Mouse (Mus musculus) hindbrain, embryonic 12.5 days (tissue): ENCODE data around the gene Gucd1. TPM values are rescaled to one million over a fixed set of nuclear protein-coding genes. Genes with fewer than 3 reads are reported as not detected.
"Not testable (repeated sequence)": the region's sequence is repeated elsewhere in the genome, so short reads cannot be mapped to it uniquely, and the experiment has no call there.

Experiments used
- ATAC-seq: fragments of 200-750 bp; cut with Nextera tagmentation; 2 replicates; pipeline ENCODE4 v1.8.0; 2017; ENCODE audit warnings: moderate TSS enrichment; ENCODE audit not compliant: low FRiP score
- H3K27ac ChIP-seq: fragments of 300-500 bp; sonication (generic); 2 replicates; pipeline ENCODE4 v1.5.1; 2016; ENCODE audit warnings: mild to moderate bottlenecking
- H3K27me3 ChIP-seq: fragments of 300-500 bp; sonication (generic); 2 replicates; pipeline ENCODE4 v1.6.1; 2016; ENCODE audit warnings: mild to moderate bottlenecking
- H3K36me3 ChIP-seq: fragments of 300-500 bp; sonication (generic); 2 replicates; pipeline ENCODE4 v1.6.1; 2016; ENCODE audit warnings: mild to moderate bottlenecking
- H3K4me1 ChIP-seq: fragments of 300-500 bp; sonication (generic); 2 replicates; pipeline ENCODE4 v1.6.1; 2016
- H3K4me2 ChIP-seq: fragments of 300-500 bp; sonication (generic); replicated peaks from 2 replicates; pipeline ENCODE4 v1.6.1; 2016; ENCODE audit warnings: mild to moderate bottlenecking
- H3K4me3 ChIP-seq: fragments of 300-500 bp; sonication (generic); 2 replicates; pipeline ENCODE4 v1.5.1; 2016; ENCODE audit warnings: mild to moderate bottlenecking
- H3K9ac ChIP-seq: fragments of 300-500 bp; sonication (generic); 2 replicates; pipeline ENCODE4 v1.6.1; 2016; ENCODE audit warnings: mild to moderate bottlenecking, moderate library complexity
- H3K9me3 ChIP-seq: fragments of 300-500 bp; sonication (generic); replicated peaks from 2 replicates; pipeline ENCODE4 v1.6.1; 2016; ENCODE audit warnings: mild to moderate bottlenecking
- WGBS: fragments of 180-500 bp; shearing (Covaris S2); methylation state at CpG from one replicate; pipeline ENCODE4 v1.1.7; 2016; 5-methylcytosine and 5-hydroxymethylcytosine counted together
- polyA plus RNA-seq: library from polyadenylated mRNA; unstranded; fragments of >200 nt; fragmentation: Nextera tagmentation; extraction: Ambion mirVana; gene quantifications from 2 replicates; pipeline ENCODE4 v1.2.1, GENCODE M21; 2016

Gucd1 gene
- polyA plus RNA-seq, 1 experiment from 2014 or later = 24.9 TPM

GRCm38 (mm10) chr10:75531532-75532090, 13.8 kb upstream of the Gucd1 start:
- Histone ChIP-seq H3K36me3 (peaks cover 60% of the 10 kb centered on the region), H3K4me2 (no peak overlapping the region), H3K27me3 (no peaks in the 10 kb centered on the region), H3K27ac (no peak overlapping the region), H3K4me1 (no peaks in the 10 kb centered on the region), H3K4me3 (no peak overlapping the region), H3K9ac (no peak overlapping the region), H3K9me3 (no peaks in the 10 kb centered on the region)
- WGBS = 94% methylated on average over 9 of the region's 9 CpGs
- no peak for ATAC-seq

DNA sequence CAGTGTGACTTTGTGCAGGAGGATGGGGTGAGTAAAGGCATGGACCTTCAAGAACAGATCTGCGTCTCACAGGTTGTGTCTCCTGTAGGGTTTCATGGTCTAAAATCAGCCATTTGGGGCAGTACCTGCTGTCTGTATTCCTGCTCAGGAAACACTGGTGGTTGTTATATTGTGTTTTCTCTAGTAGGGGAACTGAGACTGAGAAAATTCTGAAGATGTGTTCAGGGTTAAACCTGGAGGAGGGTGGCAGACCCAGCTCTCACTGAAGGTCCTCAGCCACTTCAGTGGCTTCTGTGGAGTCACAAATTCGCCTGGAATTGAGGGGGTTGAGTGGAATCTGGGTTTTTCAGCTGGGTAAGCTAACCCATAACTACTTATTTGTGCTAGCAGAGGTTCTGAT, 12.6 kb upstream of the Gucd1 start:
- H3K4me1 ChIP-seq = no peaks in the 10 kb centered on the region
- no peaks in the 10 kb centered on the region for H3K9me3 ChIP-seq
- peaks cover 55% of the 10 kb centered on the region for H3K36me3 ChIP-seq
- H3K9ac ChIP-seq = 0 out of 2 replicates have a peak overlapping the region, but pooled peaks have one; percentile 13
- no peak overlapping the region for H3K4me3 ChIP-seq
- ATAC-seq = no peak
- no peak overlapping the region for H3K4me2 ChIP-seq
- no peaks in the 10 kb centered on the region for H3K27me3 ChIP-seq
- no peak overlapping the region for H3K27ac ChIP-seq
- WGBS = 90% methylated on average over 2 of the region's 2 CpGs

- not testable (repeated sequence) for ATAC-seq, H3K9ac ChIP-seq, H3K4me3 ChIP-seq, H3K27me3 ChIP-seq, H3K27ac ChIP-seq, H3K4me2 ChIP-seq, H3K4me1 ChIP-seq, H3K9me3 ChIP-seq
- peaks cover 59% of the 10 kb centered on the region for H3K36me3 ChIP-seq
- 88% methylated on average over 9 of the region's 9 CpGs for WGBS
Observed at GRCm38 (mm10) chr10:75525450-75525849, 7.7 kb upstream of the Gucd1 start.

DNA sequence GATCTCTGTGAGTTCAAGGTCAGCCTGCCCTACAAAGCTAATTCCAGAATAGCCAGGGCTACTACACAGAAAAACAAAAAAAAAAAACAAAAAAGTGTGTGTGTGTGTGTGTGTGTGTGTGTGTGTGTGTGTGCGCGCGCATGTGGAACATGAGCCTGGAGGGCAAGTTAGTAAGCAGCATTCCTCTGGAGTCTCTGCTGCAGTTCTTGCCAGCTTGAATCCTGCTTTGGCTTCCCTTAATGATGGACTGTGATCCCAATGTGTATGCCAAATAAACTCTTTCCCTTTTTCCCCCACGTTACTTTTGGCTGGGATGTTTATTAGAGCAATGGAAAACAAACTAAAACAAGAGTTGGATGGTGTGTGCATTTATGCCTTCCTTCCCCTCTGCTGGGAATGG, 3.9 kb upstream of the Gucd1 start:
- H3K9me3 ChIP-seq = no peaks in the 10 kb centered on the region
- no peak overlapping the region for H3K9ac ChIP-seq
- H3K27ac ChIP-seq = no peak overlapping the region
- no peak for ATAC-seq
- H3K36me3 ChIP-seq = peaks cover 53% of the 10 kb centered on the region
- no peak overlapping the region for H3K4me3 ChIP-seq
- H3K4me1 ChIP-seq = peaks cover 14% of the 10 kb centered on the region
- 92% methylated on average over 4 of the region's 4 CpGs for WGBS
- no peak overlapping the region for H3K4me2 ChIP-seq
- H3K27me3 ChIP-seq = no peaks in the 10 kb centered on the region

DNA sequence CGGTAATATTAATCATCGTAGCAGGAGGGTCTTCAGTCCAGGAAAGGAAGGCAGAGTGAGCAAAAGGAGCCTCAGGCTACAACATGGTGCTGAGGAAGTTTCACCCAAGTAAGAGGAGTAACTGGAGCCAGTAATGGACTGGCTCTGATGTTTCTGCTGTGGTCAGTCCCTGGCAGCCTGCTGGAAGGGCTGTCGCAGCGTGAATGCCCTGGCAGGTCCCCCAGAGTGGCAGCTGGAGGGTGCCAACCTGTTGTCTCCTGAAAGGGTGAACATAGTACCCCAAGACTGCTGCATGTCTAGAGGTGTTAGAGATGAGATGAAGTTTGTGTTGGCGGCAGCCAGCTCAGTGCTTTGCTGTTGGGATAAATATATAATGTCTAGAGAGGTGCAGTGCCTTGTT, 2.8 kb upstream of the Gucd1 start:
- no peak for ATAC-seq
- Histone ChIP-seq H3K9me3 (no peaks in the 10 kb centered on the region), H3K27me3 (no peaks in the 10 kb centered on the region), H3K4me1 (peaks cover 24% of the 10 kb centered on the region), H3K9ac (no peak overlapping the region), H3K27ac (no peak overlapping the region), H3K4me2 (no peak overlapping the region), H3K4me3 (no peak overlapping the region), H3K36me3 (peaks cover 47% of the 10 kb centered on the region)
- WGBS = 96% methylated on average over 5 of the region's 5 CpGs

DNA sequence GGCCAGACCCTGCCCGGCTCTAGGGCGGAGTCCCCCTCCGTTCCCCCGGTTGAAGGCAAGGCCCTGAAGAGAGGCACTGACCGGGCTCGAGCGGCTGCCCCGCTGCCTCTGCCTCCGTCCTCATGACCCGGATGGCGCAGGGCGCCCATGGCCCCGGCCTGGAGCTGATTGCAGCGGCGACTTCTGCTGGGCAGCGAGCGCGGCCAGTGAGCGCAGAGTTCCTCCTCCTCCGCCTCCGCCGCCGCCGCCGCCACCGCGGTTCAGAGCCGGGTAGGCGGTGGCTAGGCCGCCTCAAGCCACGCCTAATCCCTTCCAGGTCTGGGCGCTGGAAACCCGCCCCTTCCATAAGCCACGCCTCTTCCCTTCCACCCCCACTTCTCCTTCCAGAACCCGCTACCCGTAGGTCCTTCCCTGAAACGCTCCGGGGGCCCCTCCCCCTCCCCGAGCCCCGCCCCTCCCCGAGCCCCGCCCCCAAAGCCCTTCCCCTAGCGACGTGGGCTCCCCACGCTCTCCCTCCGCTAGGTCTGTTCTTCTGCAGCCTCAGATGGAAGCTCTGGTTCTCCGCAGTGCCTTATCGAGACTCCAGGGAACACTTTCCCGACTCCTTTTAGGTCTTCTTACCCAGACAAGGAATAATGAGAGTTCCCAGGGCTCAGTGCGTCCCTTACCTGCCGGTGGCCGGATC, 557 bp downstream of the Gucd1 start, which contains the start of gene Snrpd3:
Gene Snrpd3, plus strand, starts transcription at position 479 of the 685 bp plus-strand sequence.
- peak; percentile 98 for ATAC-seq
- WGBS = under 1% methylated on average over 33 of the region's 52 CpGs
- peak within 1 kb of the TSS; percentile 91 for H3K9ac ChIP-seq
- H3K4me2 ChIP-seq = peak within 1 kb of the TSS; percentile 94
- peaks cover 27% of the 10 kb centered on the region for H3K4me1 ChIP-seq
- H3K4me3 ChIP-seq = peak within 1 kb of the TSS; percentile 87
- no peaks in the 10 kb centered on the region for H3K9me3 ChIP-seq
- H3K36me3 ChIP-seq = peaks cover 23% of the 10 kb centered on the region
- no peaks in the 10 kb centered on the region for H3K27me3 ChIP-seq
- peak within 1 kb of the TSS; percentile 96 for H3K27ac ChIP-seq

- ATAC-seq = no peak
- Histone ChIP-seq H3K9me3 (no peaks in the 10 kb centered on the region), H3K27me3 (no peaks in the 10 kb centered on the region), H3K9ac (peak overlapping the region; percentile 91), H3K4me3 (peak overlapping the region; percentile 87), H3K4me2 (peak overlapping the region; percentile 94), H3K4me1 (peaks cover 27% of the 10 kb centered on the region), H3K27ac (peak overlapping the region; percentile 96), H3K36me3 (peaks cover 24% of the 10 kb centered on the region)
- whole genome bisulfite sequencing = under 1% methylated on average over 12 of the region's 12 CpGs
Observed at GRCm38 (mm10) chr10:75516724-75517072, 1.1 kb downstream of the Gucd1 start.

DNA sequence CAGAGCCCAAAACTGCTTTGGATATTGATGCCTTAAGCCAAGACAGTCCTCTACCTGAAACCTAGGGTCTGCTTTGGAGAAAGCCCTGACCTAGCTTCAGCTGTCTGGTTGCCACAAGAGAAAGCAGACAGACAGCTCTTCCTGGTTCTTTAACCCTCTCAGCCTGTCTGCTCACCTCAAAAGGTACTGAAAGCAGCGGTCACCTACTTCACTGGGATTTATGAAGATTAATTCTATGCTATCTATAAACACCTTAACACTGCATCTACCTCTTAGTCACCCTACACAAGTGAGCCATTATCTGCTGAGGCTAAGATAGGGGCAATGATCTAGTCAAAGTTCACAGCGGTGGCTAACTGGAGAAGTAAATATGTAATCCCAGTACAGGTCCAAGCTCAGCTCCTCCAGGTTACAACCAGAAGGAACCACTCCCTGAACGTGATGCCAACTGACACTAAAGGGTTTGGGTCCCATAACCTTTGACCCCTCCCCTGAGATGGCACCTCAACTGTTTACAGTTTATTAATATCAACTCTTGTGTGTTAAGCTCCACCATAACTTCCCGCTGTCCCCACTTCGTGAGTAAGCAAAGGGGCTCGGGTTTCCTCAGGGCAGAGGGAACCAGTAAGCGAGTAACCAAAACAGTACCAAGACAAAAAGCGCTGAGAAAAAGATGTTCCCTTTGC, 1.6 kb downstream of the Gucd1 start:
- WGBS = 26% methylated on average over 8 of the region's 8 CpGs
- Histone ChIP-seq H3K9ac (peak overlapping the region; percentile 91), H3K4me1 (peaks cover 25% of the 10 kb centered on the region), H3K4me2 (peak overlapping the region; percentile 94), H3K27ac (peak overlapping the region; percentile 96), H3K27me3 (no peaks in the 10 kb centered on the region), H3K4me3 (peak overlapping the region; percentile 87), H3K9me3 (no peaks in the 10 kb centered on the region), H3K36me3 (peaks cover 25% of the 10 kb centered on the region)
- ATAC-seq = no peak

DNA sequence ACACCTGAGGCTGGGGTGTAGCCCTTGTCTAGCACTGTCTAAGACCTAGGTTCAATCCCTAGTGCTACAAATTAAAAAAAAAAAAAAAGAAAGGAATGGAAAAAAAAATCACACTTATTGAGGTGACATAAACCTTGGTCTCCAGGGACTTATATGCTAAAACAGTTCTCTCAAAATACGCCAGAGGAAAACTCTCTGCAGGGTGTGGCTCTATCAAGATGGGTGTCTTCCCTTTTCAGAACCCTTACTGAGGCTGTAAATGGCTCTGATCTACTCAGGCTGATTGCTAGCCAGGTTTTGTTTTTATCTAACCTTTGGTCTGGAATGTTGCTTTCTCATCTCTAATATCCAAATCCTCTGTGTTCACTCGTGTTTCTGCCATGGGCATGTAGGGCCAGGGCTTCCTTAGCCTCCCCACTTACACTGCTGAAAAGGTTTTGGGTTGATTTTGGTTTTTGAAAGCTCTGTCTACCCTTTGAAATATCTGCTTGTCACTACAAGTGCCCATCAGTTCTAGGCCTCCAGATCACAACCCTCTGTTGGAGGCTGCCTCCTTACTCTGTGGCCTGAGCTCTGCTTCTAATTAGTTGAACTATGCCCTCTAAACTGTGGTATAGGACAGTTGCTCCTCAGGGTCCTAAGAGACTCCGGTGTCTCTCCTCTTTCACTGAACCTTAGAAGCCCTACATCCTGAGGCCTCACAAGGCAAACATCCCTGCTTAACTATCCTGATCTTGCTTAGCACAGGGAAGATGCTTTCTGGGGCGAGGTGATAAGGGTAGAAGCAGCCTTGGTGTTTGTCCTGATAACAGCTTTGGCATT, 2.3 kb downstream of the Gucd1 start:
- WGBS = 71% methylated on average over 4 of the region's 4 CpGs
- Histone ChIP-seq H3K4me3 (no peak overlapping the region), H3K9ac (peak overlapping the region; percentile 91; the same call in 1 of the 2 replicates), H3K27me3 (no peaks in the 10 kb centered on the region), H3K4me2 (peak overlapping the region; percentile 94), H3K9me3 (no peaks in the 10 kb centered on the region), H3K27ac (no peak overlapping the region), H3K4me1 (peaks cover 25% of the 10 kb centered on the region), H3K36me3 (peaks cover 25% of the 10 kb centered on the region)
- ATAC-seq = no peak

GRCm38 (mm10) chr10:75514361-75514760, 3.4 kb downstream of the Gucd1 start:
- Histone ChIP-seq H3K9me3 (no peaks in the 10 kb centered on the region), H3K27ac (no peak overlapping the region), H3K9ac (no peak overlapping the region), H3K4me3 (no peak overlapping the region), H3K4me2 (no peak overlapping the region), H3K36me3 (peaks cover 31% of the 10 kb centered on the region), H3K4me1 (peaks cover 24% of the 10 kb centered on the region), H3K27me3 (no peaks in the 10 kb centered on the region)
- 81% methylated on average over 7 of the region's 7 CpGs for WGBS
- no peak for ATAC-seq

GRCm38 (mm10) chr10:75513306-75514067, 4.3 kb downstream of the Gucd1 start:
- Histone ChIP-seq H3K27ac (no peak overlapping the region), H3K4me3 (no peak overlapping the region), H3K4me1 (peaks cover 15% of the 10 kb centered on the region), H3K9ac (no peak overlapping the region), H3K27me3 (no peaks in the 10 kb centered on the region), H3K9me3 (no peaks in the 10 kb centered on the region), H3K36me3 (peaks cover 40% of the 10 kb centered on the region), H3K4me2 (no peak overlapping the region)
- WGBS = 88% methylated on average over 8 of the region's 8 CpGs
- no peak for ATAC-seq
